Mouse (Mus musculus) intestine, embryonic 14.5 days (tissue): ENCODE measurements around the gene Pdgfra. TPM values are rescaled to one million over a fixed set of nuclear protein-coding genes. Genes with fewer than 3 reads are reported as not detected.

ENCODE experiments used
- ATAC-seq: fragments of 200-750 bp; cut with Nextera tagmentation; replicated peaks from 2 replicates; pipeline ENCODE4 v1.8.0; 2017; ENCODE audit warnings: low read depth, moderate number of reproducible peaks, moderate TSS enrichment, moderate library complexity; ENCODE audit not compliant: low FRiP score, low TSS enrichment
- DNase-seq: peaks from one replicate; pipeline ENCODE4 v3.0.0-alpha.2; 2018; ENCODE audit warnings: low spot score
- H3K27ac ChIP-seq: fragments of 300-500 bp; sonication (generic); 2 replicates; pipeline ENCODE4 v1.5.1; 2014; ENCODE audit warnings: low read depth, mild to moderate bottlenecking, control low read depth
- H3K27me3 ChIP-seq: fragments of 300-500 bp; sonication (generic); replicated peaks from 2 replicates; pipeline ENCODE4 v1.6.1; 2014; ENCODE audit warnings: low read length, control low read depth; ENCODE audit not compliant: control insufficient read depth, insufficient read depth
- H3K36me3 ChIP-seq: fragments of 300-500 bp; sonication (generic); 2 replicates; pipeline ENCODE4 v1.6.1; 2014; ENCODE audit warnings: low read length, control low read depth; ENCODE audit not compliant: control insufficient read depth, insufficient read depth
- H3K4me1 ChIP-seq: fragments of 300-500 bp; sonication (generic); replicated peaks from 2 replicates; pipeline ENCODE4 v1.6.1; 2014; ENCODE audit warnings: low read length, control low read depth, mixed read lengths; ENCODE audit not compliant: control insufficient read depth, insufficient read depth
- H3K4me2 ChIP-seq: fragments of 300-500 bp; sonication (generic); 2 replicates; pipeline ENCODE4 v1.6.1; 2014; ENCODE audit warnings: low read length
- H3K4me3 ChIP-seq: fragments of 300-500 bp; sonication (generic); 2 replicates; pipeline ENCODE4 v1.5.1; 2014; ENCODE audit warnings: low read depth, low read length, control low read depth, mixed read lengths
- H3K9ac ChIP-seq: fragments of 300-500 bp; sonication (generic); 2 replicates; pipeline ENCODE4 v1.6.1; 2014; ENCODE audit warnings: mild to moderate bottlenecking, low read length
- H3K9me3 ChIP-seq: fragments of 300-500 bp; sonication (generic); 2 replicates; pipeline ENCODE4 v1.6.1; 2016; ENCODE audit warnings: low read length, control low read depth; ENCODE audit not compliant: control insufficient read depth
- WGBS: fragments of 180-500 bp; shearing (Covaris S2); extraction: QIAGEN DNeasy Blood & Tissue Kit; methylation state at CpG from one replicate; pipeline ENCODE4 v1.1.7; 2014; 5-methylcytosine and 5-hydroxymethylcytosine counted together
- polyA plus RNA-seq: library from polyadenylated mRNA; unstranded; fragments of >200 nt; fragmentation: Nextera tagmentation; extraction: Ambion mirVana; gene quantifications from 2 replicates; pipeline ENCODE4 v1.2.1, GENCODE M21; 2014

The Pdgfra gene
- polyA plus RNA-seq, 1 experiment from 2014 or later: 50.9 TPM

DNA sequence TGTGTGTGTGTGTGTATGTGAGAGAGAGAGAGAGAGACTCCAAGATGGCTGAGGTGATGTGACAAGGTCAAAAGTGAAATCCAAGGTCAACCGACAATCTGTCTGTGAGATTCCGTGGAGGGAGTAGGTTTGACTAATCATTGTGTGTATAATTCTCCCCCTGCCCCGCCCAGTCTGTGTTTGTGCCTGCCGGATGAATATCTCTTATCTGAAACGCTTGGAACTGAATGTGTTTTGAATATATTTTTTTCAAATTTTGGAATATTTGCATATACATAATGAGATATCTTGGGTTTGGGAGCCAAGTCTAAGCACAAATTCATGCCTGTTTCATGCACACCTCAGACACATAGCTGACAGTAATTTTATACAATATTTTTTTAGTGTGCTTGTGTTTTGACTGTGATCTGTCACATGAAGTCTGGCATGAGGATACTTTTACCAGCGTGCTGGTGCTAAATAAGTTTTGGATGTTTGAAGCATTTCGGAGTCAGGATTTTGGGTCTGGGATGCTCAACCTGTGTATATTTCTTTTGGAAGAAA, 32.7 kb downstream of the Pdgfra start:
- Histone ChIP-seq H3K4me2 (no peak overlapping the region), H3K9me3 (no peaks in the 10 kb centered on the region), H3K4me3 (no peak overlapping the region), H3K36me3 (peaks cover 95% of the 10 kb centered on the region), H3K27me3 (no peaks in the 10 kb centered on the region), H3K4me1 (no peaks in the 10 kb centered on the region), H3K9ac (no peak overlapping the region), H3K27ac (no peak overlapping the region)
- no peak for ATAC-seq
- DNase-seq: no peak
- WGBS: 75% methylated on average over 7 of the region's 7 CpGs

GRCm38 (mm10) chr5:75185584-75185983, 33.5 kb downstream of the Pdgfra start:
- peaks cover 94% of the 10 kb centered on the region for H3K36me3 ChIP-seq
- WGBS: 83% methylated on average over 7 of the region's 7 CpGs
- no peak for DNase-seq

GRCm38 (mm10) chr5:75189319-75189987, 37.4 kb downstream of the Pdgfra start:
- DNase-seq: no peak
- Histone ChIP-seq H3K27ac (no peak overlapping the region), H3K4me2 (no peak overlapping the region), H3K27me3 (no peaks in the 10 kb centered on the region), H3K9me3 (no peaks in the 10 kb centered on the region), H3K36me3 (peaks cover 90% of the 10 kb centered on the region), H3K9ac (no peak overlapping the region), H3K4me3 (no peak overlapping the region), H3K4me1 (no peaks in the 10 kb centered on the region)
- ATAC-seq: no peak
- 84% methylated on average over 15 of the region's 15 CpGs for WGBS

More at GRCm38 (mm10) chr5:75185584-75185983, 33.5 kb downstream of the Pdgfra start:
- Histone ChIP-seq H3K4me1 (no peaks in the 10 kb centered on the region), H3K27me3 (no peaks in the 10 kb centered on the region), H3K4me3 (no peak overlapping the region), H3K4me2 (no peak overlapping the region), H3K27ac (no peak overlapping the region), H3K9ac (no peak overlapping the region), H3K9me3 (no peaks in the 10 kb centered on the region)
- no peak for ATAC-seq

GRCm38 (mm10) chr5:75193107-75193506, 41.0 kb downstream of the Pdgfra start:
- DNase-seq (no peak), ATAC-seq (no peak)
- Histone ChIP-seq H3K4me2 (no peak overlapping the region), H3K4me3 (no peak overlapping the region), H3K27me3 (no peaks in the 10 kb centered on the region), H3K9me3 (no peaks in the 10 kb centered on the region), H3K9ac (no peak overlapping the region), H3K27ac (no peak overlapping the region), H3K4me1 (no peaks in the 10 kb centered on the region), H3K36me3 (peaks cover 87% of the 10 kb centered on the region)
- 87% methylated on average over 5 of the region's 5 CpGs for WGBS

DNA sequence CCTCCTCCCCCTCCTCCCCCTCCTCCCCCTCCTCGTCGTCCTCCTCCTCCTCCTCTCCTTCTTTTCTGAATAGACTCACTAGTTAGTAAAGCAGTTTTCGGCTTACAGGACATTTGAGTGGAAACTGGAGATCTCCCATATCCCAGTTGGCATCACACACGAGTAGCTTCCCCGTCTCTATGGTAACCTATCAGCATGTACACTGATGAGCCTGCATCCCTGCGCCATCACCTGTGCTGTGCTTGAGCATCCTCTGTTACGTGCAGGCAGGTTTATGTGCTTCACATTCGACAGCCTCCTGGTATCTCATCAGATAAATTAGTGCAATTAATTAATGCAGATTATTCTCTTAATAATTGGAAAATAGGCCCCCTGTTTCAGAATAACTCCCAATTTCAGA, 46.3 kb downstream of the Pdgfra start:
- no peak overlapping the region for H3K9ac ChIP-seq
- no peak overlapping the region for H3K4me3 ChIP-seq
- ATAC-seq (no peak), DNase-seq (no peak)
- H3K27ac ChIP-seq: no peak overlapping the region
- no peaks in the 10 kb centered on the region for H3K9me3 ChIP-seq
- H3K4me2 ChIP-seq: no peak overlapping the region
- H3K27me3 ChIP-seq: no peaks in the 10 kb centered on the region
- H3K36me3 ChIP-seq: peaks cover 60% of the 10 kb centered on the region
- WGBS: 72% methylated on average over 8 of the region's 8 CpGs
- no peaks in the 10 kb centered on the region for H3K4me1 ChIP-seq

GRCm38 (mm10) chr5:75199698-75200365, 47.7 kb downstream of the Pdgfra start:
- H3K4me3 ChIP-seq: no peak overlapping the region
- H3K9ac ChIP-seq: no peak overlapping the region
- H3K27me3 ChIP-seq: no peaks in the 10 kb centered on the region
- H3K9me3 ChIP-seq: no peaks in the 10 kb centered on the region
- H3K36me3 ChIP-seq: peaks cover 48% of the 10 kb centered on the region
- no peak for DNase-seq
- H3K4me2 ChIP-seq: no peak overlapping the region
- no peaks in the 10 kb centered on the region for H3K4me1 ChIP-seq
- WGBS: 64% methylated on average over 9 of the region's 9 CpGs
- H3K27ac ChIP-seq: no peak overlapping the region
- no peak for ATAC-seq

DNA sequence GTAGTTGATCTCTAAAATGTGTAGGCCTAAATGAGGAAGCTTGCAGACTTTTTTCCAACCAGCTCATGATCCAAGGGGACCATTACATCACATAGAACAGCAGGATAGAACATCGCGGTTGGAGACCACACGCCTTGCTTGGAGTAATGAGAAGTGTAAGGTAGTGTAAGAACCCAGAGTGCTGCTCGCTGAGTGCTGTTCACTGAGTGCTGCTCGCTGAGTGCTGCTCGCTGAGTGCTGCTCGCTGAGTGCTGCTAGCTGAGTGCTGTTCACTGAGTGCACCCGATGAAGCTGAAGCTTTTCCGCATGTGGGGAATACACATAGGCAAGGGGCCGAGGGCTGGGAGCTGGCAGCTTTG, 48.3 kb downstream of the Pdgfra start:
- Histone ChIP-seq H3K27me3 (no peaks in the 10 kb centered on the region), H3K36me3 (peaks cover 43% of the 10 kb centered on the region), H3K4me2 (no peak overlapping the region), H3K27ac (no peak overlapping the region), H3K4me1 (no peaks in the 10 kb centered on the region), H3K9me3 (no peaks in the 10 kb centered on the region), H3K4me3 (no peak overlapping the region), H3K9ac (no peak overlapping the region)
- DNase-seq (no peak), ATAC-seq (no peak)
- 91% methylated on average over 10 of the region's 10 CpGs for WGBS

- no peak for ATAC-seq
- Histone ChIP-seq H3K4me2 (no peak overlapping the region), H3K9me3 (no peaks in the 10 kb centered on the region), H3K27me3 (no peaks in the 10 kb centered on the region), H3K36me3 (no peaks in the 10 kb centered on the region), H3K4me1 (no peaks in the 10 kb centered on the region; the same call in 1 of the 2 replicates), H3K27ac (no peak overlapping the region), H3K4me3 (no peak overlapping the region), H3K9ac (no peak overlapping the region)
- DNase-seq: no peak
- WGBS: 79% methylated on average over 3 of the region's 3 CpGs
These were observed 55.8 kb downstream of the Pdgfra start for GRCm38 (mm10) chr5:75207905-75208304.
